Mouse (Mus musculus): Measurements from ENCODE around the gene Celsr1. TPM values are rescaled to one million over a fixed set of nuclear protein-coding genes. Genes with fewer than 3 reads are reported as not detected.
A peak's percentile ranks its signal among the peaks of the same experiment; 100 is the strongest.

Celsr1 gene
- total and polyA plus RNA-seq, 2 experiments from 2014 or later, result 0.97 to 17.4 TPM

GRCm38 (mm10) chr15:86079876-86080275, 46.3 kb upstream of the Celsr1 start:
- Histone ChIP-seq H3K9ac (replicated peaks; ENCODE audit: low read depth, low read length) (no peak overlapping the region), H3K4me1 (ENCODE audit: control insufficient read depth, insufficient read depth) (peaks cover 73% of the 10 kb centered on the region), H3K4me2 (ENCODE audit: low read depth, low read length) (no peak overlapping the region), H3K27me3 (ENCODE audit: control insufficient read depth, insufficient read depth, low read length) (no peaks in the 10 kb centered on the region), H3K9me3 (replicated peaks; ENCODE audit: control insufficient read depth, low read length) (no peaks in the 10 kb centered on the region), H3K27ac (ENCODE audit: low read depth) (peak overlapping the region; percentile 74), H3K4me3 (ENCODE audit: low read depth, low read length) (no peak overlapping the region), H3K36me3 (replicated peaks; ENCODE audit: control insufficient read depth, insufficient read depth, low read length) (no peaks in the 10 kb centered on the region)
- no peak for DNase-seq (ENCODE audit: low spot score)
- 54% methylated on average over 4 of the region's 4 CpGs for whole genome bisulfite sequencing
- no peak for ATAC-seq (ENCODE audit: insufficient read depth, low read depth)
- no peak for TF ChIP-seq EP300 (IDR thresholded peaks at IDR 0.05; ENCODE audit: low read depth)

GRCm38 (mm10) chr15:86079467-86079866, 45.9 kb upstream of the Celsr1 start:
- no peak overlapping the region for H3K9ac ChIP-seq (replicated peaks; ENCODE audit: low read depth, low read length)

GRCm38 (mm10) chr15:86078481-86079216, 45.1 kb upstream of the Celsr1 start:
- WGBS, result 60% methylated on average over 18 of the region's 18 CpGs
- no peak overlapping the region for H3K4me2 ChIP-seq (ENCODE audit: low read depth, low read length)
- no peaks in the 10 kb centered on the region for H3K9me3 ChIP-seq (replicated peaks; ENCODE audit: control insufficient read depth, low read length)
- peaks cover 61% of the 10 kb centered on the region for H3K4me1 ChIP-seq (ENCODE audit: control insufficient read depth, insufficient read depth)
- H3K27me3 ChIP-seq (ENCODE audit: control insufficient read depth, insufficient read depth, low read length), result no peaks in the 10 kb centered on the region
- ATAC-seq (ENCODE audit: insufficient read depth, low read depth) (no peak), DNase-seq (ENCODE audit: low spot score) (no peak)
- no peak overlapping the region for H3K4me3 ChIP-seq (ENCODE audit: low read depth, low read length)
- H3K36me3 ChIP-seq (replicated peaks; ENCODE audit: control insufficient read depth, insufficient read depth, low read length), result no peaks in the 10 kb centered on the region
- no peak overlapping the region for H3K9ac ChIP-seq (replicated peaks; ENCODE audit: low read depth, low read length)
- TF ChIP-seq CTCF (IDR thresholded peaks at IDR 0.05; ENCODE audit: low read depth), result no peak
- H3K27ac ChIP-seq (ENCODE audit: low read depth), result peak overlapping the region; percentile 74

More at GRCm38 (mm10) chr15:86079467-86079866, 45.9 kb upstream of the Celsr1 start:
- H3K27ac ChIP-seq (ENCODE audit: low read depth), result peak overlapping the region; percentile 74
- no peak for DNase-seq (ENCODE audit: low spot score)
- H3K4me1 ChIP-seq (ENCODE audit: control insufficient read depth, insufficient read depth), result peaks cover 68% of the 10 kb centered on the region
- H3K36me3 ChIP-seq (replicated peaks; ENCODE audit: control insufficient read depth, insufficient read depth, low read length), result no peaks in the 10 kb centered on the region
- WGBS, result 48% methylated on average over 5 of the region's 5 CpGs
- H3K4me3 ChIP-seq (ENCODE audit: low read depth, low read length), result no peak overlapping the region
- H3K27me3 ChIP-seq (ENCODE audit: control insufficient read depth, insufficient read depth, low read length), result no peaks in the 10 kb centered on the region
- no peak for ATAC-seq (ENCODE audit: insufficient read depth, low read depth)
- no peaks in the 10 kb centered on the region for H3K9me3 ChIP-seq (replicated peaks; ENCODE audit: control insufficient read depth, low read length)
- no peak for TF ChIP-seq EP300 (IDR thresholded peaks at IDR 0.05; ENCODE audit: low read depth)
- TF ChIP-seq CTCF (IDR thresholded peaks at IDR 0.05; ENCODE audit: low read depth), result no peak
- no peak overlapping the region for H3K4me2 ChIP-seq (ENCODE audit: low read depth, low read length)

- Histone ChIP-seq H3K4me2 (ENCODE audit: low read depth, low read length) (no peak overlapping the region), H3K27me3 (ENCODE audit: control insufficient read depth, insufficient read depth, low read length) (no peaks in the 10 kb centered on the region), H3K4me1 (ENCODE audit: control insufficient read depth, insufficient read depth) (peaks cover 61% of the 10 kb centered on the region), H3K9me3 (replicated peaks; ENCODE audit: control insufficient read depth, low read length) (no peaks in the 10 kb centered on the region), H3K9ac (replicated peaks; ENCODE audit: low read depth, low read length) (no peak overlapping the region), H3K27ac (ENCODE audit: low read depth) (no peak overlapping the region), H3K4me3 (ENCODE audit: low read depth, low read length) (no peak overlapping the region), H3K36me3 (replicated peaks; ENCODE audit: control insufficient read depth, insufficient read depth, low read length) (no peaks in the 10 kb centered on the region)
- 25% methylated on average over 5 of the region's 5 CpGs for WGBS
- DNase-seq (ENCODE audit: low spot score) (no peak), ATAC-seq (ENCODE audit: insufficient read depth, low read depth) (no peak)
- TF ChIP-seq EP300 (IDR thresholded peaks at IDR 0.05; ENCODE audit: low read depth) (no peak), CTCF (IDR thresholded peaks at IDR 0.05; ENCODE audit: low read depth) (no peak)
Measured at GRCm38 (mm10) chr15:86077934-86078333, 44.4 kb upstream of the Celsr1 start.

GRCm38 (mm10) chr15:86076378-86076777, 42.8 kb upstream of the Celsr1 start:
- no peaks in the 10 kb centered on the region for H3K27me3 ChIP-seq (ENCODE audit: control insufficient read depth, insufficient read depth, low read length)
- H3K36me3 ChIP-seq (replicated peaks; ENCODE audit: control insufficient read depth, insufficient read depth, low read length), result no peaks in the 10 kb centered on the region
- no peak overlapping the region for H3K9ac ChIP-seq (replicated peaks; ENCODE audit: low read depth, low read length)
- H3K4me3 ChIP-seq (ENCODE audit: low read depth, low read length), result no peak overlapping the region
- no peak for DNase-seq (ENCODE audit: low spot score)
- H3K27ac ChIP-seq (ENCODE audit: low read depth), result no peak overlapping the region
- WGBS, result 76% methylated on average over 8 of the region's 8 CpGs
- H3K4me1 ChIP-seq (ENCODE audit: control insufficient read depth, insufficient read depth), result peaks cover 46% of the 10 kb centered on the region
- H3K9me3 ChIP-seq (replicated peaks; ENCODE audit: control insufficient read depth, low read length), result no peaks in the 10 kb centered on the region
- ATAC-seq (ENCODE audit: insufficient read depth, low read depth), result no peak
- no peak for TF ChIP-seq EP300 (IDR thresholded peaks at IDR 0.05; ENCODE audit: low read depth)
- no peak for TF ChIP-seq CTCF (IDR thresholded peaks at IDR 0.05; ENCODE audit: low read depth)
- H3K4me2 ChIP-seq (ENCODE audit: low read depth, low read length), result no peak overlapping the region

GRCm38 (mm10) chr15:86076048-86076315, 42.4 kb upstream of the Celsr1 start:
- peaks cover 43% of the 10 kb centered on the region for H3K4me1 ChIP-seq (ENCODE audit: control insufficient read depth, insufficient read depth)
- ATAC-seq (ENCODE audit: insufficient read depth, low read depth) (no peak), DNase-seq (ENCODE audit: low spot score) (no peak)
- no peak for TF ChIP-seq EP300 (IDR thresholded peaks at IDR 0.05; ENCODE audit: low read depth)
- no peak for TF ChIP-seq CTCF (IDR thresholded peaks at IDR 0.05; ENCODE audit: low read depth)
- 62% methylated on average over 2 of the region's 2 CpGs for WGBS
- no peaks in the 10 kb centered on the region for H3K27me3 ChIP-seq (ENCODE audit: control insufficient read depth, insufficient read depth, low read length)
- no peaks in the 10 kb centered on the region for H3K36me3 ChIP-seq (replicated peaks; ENCODE audit: control insufficient read depth, insufficient read depth, low read length)
- no peaks in the 10 kb centered on the region for H3K9me3 ChIP-seq (replicated peaks; ENCODE audit: control insufficient read depth, low read length)
- H3K4me2 ChIP-seq (ENCODE audit: low read depth, low read length), result no peak overlapping the region
- H3K4me3 ChIP-seq (ENCODE audit: low read depth, low read length), result no peak overlapping the region
- H3K27ac ChIP-seq (ENCODE audit: low read depth), result no peak overlapping the region
- no peak overlapping the region for H3K9ac ChIP-seq (replicated peaks; ENCODE audit: low read depth, low read length)

Measured in heart, postnatal 0 days (tissue).